Mouse (Mus musculus): ENCODE data around the gene Acvr1b.

Acvr1b gene

DNA sequence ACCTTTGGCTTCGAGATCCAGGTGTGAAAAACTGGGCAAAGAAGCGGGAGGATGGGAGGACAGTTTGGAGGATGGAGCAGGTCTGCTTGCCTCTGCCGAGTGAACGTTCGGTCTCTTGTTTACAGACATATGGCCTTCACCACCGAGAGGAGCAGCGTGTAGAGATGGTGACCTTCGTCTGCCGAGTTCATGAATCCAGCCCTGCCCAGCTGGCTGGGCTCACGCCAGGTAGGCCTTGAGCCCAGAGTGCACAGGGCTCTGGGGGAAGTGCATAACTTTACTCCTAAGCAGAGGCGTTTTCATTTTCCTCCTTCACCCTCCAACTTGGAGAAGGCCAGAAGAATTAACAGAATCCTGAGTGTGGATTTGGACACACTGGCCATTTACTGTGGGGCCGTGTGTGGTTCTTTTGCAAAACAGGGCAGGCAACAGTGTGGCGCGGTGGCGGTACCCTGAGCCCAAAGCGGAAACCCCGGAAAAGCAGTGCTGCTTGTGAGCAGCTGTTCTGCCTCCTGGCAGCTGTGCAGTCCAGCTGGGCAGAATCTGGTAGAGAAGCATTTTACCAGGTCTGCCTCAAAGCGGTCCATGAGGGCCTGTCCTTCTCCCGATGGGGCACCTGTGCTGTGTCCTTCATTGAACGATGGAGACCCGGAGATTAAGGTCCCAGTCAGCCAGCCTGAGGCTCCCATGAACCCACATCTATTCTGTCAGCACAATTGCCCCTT, 55.2 kb downstream of the Acvr1b start:
- DNase-seq (ENCODE audit: low read depth in 2 of 2, low spot score in 2 of 2) = no peak

DNA sequence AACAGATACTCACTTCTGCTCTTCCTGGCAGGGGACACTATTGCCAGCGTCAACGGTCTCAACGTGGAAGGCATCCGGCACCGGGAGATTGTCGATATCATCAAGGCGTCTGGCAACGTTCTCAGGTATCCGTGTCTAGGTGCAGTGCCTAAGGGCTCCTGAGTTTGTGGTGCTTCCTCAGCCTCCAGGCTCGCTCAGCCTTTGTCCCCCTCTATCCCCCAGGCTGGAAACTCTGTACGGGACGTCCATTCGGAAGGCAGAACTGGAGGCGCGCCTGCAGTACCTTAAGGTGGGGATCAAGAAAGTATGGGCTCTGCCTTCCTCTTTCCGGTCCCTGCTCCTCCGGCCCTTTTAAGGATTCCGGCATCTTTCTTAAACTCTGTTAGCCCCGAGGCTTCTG, 56.6 kb downstream of the Acvr1b start:
- DNase-seq (ENCODE audit: low read depth in 2 of 2, low spot score in 2 of 2) = no peak

DNA sequence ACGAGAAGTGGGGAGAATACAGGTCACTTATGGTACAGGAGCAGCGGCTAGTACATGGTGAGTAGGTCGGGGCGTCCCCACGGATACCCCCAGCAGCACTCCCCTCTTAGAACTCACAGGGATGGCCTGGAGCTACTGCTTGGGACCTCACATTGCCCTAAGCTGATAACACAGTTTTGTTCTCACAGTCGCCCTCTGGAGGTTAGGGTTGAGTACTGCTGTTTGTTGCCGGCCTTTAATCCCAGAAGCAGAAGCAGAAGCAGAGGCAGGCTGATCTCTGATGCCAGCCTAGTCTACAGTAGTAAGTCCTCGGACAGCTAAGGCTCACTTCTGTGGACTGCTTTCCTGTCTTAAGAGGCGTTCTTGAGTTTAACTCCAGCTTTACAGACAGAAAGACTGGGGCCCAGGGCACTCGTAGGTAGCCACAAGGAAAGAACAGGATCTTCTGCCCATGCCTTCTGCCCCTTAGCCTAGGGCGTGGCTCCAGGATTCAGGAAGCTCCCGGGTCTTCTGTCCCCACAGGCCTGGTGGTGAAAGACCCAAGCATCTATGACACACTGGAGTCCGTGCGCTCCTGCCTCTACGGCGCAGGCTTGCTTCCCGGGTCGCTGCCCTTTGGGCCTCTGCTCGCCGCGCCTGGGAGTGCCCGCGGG, 57.3 kb downstream of the Acvr1b start:
- peak; percentile 53 to 72 for DNase-seq (ENCODE audit: low read depth in 2 of 2, low spot score in 2 of 2)

DNA sequence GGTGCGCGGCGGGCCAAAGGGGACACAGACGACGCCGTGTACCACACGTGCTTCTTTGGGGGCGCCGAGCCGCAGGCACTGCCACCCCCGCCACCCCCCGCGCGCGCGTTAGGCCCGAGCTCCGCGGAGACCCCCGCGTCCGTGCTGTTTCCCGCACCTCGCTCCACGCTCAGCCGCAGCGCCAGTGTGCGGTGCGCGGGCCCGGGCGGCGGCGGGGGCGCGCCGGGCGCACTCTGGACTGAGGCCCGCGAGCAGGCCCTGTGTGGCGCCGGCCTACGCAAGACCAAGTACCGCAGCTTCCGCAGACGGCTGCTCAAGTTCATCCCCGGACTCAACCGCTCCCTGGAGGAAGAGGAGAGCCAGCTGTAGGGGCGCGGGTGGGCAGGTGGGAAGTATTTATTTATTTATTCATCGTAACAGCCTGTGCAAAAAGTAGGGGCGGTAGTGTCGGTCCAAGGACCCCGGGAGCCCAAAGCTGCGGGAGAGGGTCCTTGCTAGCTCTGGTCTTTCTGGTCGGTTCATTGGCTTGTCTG, 57.8 kb downstream of the Acvr1b start:
- DNase-seq (ENCODE audit: low read depth in 2 of 2, low spot score in 2 of 2) = no peak

DNA sequence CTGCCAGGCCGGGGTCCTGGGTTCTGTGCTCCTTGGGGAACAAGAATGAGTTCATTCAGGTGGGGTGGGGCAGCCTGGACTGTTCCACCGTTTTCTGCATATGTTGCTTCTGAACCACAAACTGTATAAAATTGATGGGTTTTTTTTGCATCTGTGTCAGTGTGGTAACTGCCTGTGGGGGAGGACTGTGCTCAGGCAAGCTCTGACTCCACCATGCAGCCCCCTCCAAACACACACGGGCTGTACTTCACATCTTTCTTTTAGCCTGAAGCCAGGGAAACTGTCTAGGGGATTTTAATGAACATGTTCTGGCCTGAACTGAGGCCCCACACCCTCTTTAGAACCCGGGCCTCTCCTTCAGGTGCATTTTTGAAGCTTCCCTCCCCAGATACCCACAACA, 58.7 kb downstream of the Acvr1b start:
- DNase-seq (ENCODE audit: low read depth in 2 of 2, low spot score in 2 of 2) = no peak

DNA sequence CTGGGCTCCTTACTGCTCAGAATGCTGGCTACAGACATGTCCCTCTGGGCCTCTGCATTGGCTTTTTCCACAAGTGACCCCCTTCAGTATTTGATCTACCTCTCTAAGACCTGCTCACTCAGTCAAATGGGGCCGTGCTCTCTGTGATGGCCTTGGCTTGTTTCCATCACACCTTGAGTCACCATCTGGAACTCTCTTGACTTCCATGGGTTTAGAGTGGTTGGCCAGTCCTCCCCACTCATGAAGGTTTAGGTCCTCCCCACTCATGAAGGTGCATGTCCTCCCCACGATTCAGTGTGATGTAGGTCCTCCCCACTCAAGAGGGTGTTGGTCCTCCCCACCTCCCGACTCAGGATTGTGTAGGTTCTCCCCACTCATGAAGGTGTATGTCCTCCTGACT, 59.3 kb downstream of the Acvr1b start:
- DNase-seq (ENCODE audit: low read depth in 2 of 2, low spot score in 2 of 2) = no peak

DNA sequence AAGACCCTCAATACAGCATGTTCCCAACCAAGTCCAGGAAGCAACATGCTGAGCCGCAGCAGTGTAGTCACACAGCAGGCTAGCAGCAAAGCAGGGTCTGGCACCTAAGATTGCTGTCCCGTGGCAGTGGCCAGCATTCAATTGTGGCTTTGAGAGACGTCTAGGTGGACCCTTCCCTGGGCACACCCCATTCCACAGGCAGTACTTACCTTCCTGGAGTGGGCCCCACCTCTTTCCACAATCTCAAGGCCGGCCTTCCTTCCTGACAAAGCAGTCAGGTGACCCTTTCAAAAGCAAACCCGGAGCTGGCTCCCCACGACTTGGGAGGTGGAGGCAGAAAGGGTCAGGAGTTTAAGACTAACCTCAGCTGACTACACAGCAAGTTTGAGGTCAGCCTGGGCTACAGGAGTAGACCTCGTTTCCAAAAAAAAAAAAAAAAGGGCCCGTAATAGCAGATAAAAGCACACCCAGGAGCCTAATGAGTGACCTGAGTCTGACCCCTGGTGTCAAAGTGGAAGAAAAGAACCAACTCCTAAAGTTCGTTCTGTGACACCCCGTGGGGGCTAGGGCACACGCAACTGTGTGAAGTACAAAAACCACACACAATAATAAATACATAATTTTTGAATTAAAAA, 59.9 kb downstream of the Acvr1b start:
- no peak for DNase-seq (ENCODE audit: low read depth in 2 of 2, low spot score in 2 of 2)

DNA sequence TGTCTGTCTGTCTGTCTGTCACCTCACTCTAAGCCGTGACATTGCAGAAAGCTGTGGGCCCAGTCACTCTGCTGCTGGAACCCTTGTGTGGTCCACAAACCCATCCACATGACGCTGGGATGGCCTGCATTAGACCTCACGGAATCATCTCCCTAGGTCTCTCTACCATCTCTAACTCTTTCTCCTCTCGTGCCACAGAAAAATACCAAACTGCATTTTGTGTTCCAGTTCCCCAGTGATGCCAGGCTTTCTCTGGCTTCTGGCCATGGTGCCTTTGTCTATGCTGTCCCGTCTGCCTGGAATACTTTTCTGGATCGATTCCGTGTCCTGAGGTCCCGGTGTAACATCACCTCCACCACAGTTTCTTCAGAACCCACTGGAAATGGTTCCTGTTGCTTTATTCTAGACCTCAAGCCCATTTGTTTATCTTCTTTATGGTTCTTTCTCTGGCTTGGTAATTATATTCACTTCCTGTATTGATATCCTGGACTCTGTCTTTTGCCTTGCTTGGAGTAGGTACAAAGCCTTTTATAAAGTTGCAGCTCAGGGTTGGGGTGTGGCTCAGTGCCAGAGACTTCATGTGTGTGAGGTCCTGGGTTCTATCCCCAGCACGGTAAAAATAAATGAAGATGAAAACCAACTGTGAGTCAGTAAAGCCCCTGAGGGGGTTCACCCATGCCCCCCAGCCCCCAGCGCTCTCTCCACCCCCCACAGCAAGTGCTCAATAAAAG, 60.9 kb downstream of the Acvr1b start:
- DNase-seq (ENCODE audit: low read depth in 2 of 2, low spot score in 2 of 2) = no peak

DNA sequence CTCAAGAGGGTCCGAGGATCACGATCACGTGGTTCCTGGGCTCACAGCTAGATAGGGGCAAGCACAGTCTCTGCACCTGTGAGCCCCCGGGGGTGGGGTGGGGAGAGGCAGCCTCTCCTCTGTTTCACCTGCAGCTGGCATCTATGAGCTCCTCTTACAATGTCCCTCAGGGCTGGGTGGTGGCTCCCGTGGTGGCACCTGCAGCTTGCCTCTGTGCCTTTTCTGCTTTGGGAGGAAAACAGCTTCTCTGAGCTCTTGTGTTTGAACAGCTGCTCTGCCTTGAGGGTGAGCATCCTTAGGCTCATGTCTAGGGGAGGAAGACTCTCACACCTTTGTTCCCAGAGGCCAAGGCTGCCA, 61.5 kb downstream of the Acvr1b start:
- no peak for DNase-seq (ENCODE audit: low read depth in 2 of 2, low spot score in 2 of 2)

DNA sequence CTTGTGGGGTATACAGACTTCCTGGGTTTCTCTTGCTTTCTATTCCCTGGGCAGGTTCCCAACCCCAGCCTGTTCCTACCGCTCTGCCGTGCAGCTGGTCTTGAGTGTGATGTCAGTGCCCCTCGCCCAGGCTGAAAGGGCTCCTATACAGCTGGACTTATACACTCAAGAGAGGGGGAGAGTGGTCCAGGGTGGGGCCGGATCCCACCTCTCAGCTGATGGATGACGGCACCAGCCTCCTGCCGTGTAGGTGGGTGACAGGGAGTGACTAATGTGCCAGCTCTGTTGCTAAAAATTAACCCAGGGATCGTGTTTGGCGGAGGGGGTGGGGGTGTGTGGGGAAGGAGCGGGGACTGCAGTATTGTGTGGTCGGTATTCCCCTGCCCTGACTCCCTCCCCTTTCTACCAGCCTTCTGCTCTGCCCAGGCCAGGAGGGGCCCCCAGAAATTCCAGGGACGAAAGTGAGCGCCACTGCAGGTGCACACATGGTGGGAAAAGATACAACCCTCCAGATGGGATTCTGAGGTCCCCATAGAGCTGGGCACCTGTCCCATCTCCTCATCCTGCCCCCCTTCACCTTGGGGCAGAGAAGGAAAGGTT, 62.0 kb downstream of the Acvr1b start:
- no peak for DNase-seq (ENCODE audit: low read depth in 2 of 2, low spot score in 2 of 2)

DNA sequence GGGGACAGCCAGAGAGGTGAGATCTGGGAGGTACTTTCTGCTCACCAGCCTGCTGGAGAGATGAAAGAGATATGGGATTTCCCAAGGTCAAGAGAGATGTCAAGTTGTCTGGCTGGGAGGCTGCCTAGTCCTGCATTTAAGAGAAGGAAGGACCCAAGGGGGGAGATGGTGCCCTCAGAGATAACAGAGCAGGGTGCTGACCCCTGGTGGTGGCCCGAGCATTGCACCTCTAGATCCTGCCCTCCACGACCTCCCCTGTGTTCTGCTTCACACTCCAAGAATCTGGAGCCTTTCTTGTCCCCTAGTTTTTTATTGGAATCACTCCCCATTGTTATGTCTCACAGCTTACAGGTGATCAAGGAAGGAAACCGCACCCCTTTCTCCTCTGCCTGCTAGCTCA, 63.0 kb downstream of the Acvr1b start:
- DNase-seq (ENCODE audit: low read depth in 2 of 2, low spot score in 2 of 2) = peak; percentile 63 to 68

DNA sequence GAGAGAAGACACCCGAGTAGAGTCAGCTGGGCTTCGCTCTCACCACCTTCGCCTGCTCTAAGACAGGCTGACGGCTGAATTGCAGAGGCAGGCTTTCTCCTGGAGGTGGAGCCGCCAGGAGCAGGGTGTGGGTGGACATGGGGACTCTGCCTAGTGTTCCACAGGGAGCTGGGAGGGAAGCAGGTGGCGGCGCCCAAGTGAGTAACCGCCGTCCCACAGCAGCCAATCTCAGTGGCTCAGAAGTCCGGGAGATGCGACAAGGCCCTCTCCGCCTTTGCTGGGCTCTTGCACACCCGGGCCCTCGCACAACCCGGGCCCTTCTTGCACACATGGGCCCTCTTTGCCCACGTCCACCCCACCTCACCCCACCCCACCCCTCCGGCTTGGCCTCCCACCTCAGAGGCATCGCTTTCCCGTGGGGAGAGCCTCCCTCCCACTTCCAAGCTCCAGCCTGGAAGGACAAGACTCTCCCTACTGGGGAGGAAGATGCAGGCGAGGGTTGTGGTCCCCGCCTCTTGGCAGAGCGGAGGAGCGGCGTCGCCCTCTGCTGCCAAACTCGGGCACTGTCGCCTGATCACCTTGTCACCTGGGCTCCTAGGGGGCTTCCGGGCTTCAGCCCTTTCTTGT, 65.1 kb downstream of the Acvr1b start:
- DNase-seq (ENCODE audit: low read depth in 2 of 2, low spot score in 2 of 2) = peak in 1 of 2 experiments; percentile 61

DNA sequence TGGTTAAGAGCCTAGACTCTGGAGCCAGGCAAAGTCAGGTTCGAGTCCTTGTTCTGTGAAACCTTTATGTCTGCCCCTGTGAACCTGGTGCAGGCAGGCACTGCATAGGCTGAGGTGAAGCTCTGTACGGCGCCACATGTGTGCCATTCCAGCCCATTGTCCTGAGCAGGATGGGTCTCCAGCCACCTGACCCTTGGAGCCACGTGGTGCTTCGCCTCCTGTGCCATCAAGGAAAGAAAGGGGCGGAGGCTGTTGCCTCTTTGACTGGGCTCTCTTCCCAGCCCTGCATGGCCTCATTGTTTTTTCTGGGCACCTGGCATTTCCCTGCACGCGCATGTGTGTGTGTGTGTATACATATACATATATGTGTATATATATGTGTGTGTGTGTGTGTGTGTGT, 66.0 kb downstream of the Acvr1b start:
- DNase-seq (ENCODE audit: low read depth in 2 of 2, low spot score in 2 of 2) = no peak

DNA sequence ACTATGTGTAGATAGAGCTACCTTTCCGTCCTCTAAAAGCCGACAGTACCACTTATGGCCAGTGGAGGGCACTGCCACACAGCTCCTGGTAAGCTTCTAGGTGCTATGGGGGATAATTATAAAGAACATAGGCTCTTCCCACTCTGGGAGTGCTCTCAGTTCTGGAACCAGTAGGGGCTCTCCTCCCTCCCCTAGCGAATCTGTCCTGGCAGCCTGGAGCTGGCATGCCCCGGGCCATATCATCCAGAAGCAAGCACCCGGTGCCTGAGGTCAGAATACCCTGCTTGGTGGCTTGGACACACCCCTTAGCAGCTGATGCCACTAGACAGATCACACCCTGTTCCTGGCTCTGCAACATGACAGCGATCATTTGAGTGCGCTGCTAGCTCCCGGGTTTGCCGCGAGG, 66.9 kb downstream of the Acvr1b start:
- peak; percentile 80 to 89 for DNase-seq (ENCODE audit: low read depth in 2 of 2, low spot score in 2 of 2)

DNA sequence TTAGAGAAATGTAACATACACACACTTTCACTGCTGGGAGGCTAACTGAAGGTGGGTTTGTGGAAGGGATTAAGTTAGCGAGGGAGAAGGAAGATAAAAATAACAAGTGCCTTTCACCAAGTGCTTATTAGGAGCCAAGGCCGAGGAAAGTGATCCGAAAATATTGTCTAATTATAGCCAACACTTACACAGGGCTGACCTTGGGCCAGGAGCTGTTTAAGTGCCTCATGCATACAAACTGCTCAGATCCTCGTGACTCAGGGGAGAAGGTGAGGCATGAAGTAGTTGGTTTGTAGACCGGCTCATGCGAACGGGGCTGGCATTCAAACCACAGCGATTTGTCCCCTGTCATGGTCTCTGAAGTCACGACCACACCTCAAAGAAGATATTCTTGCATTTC, 67.4 kb downstream of the Acvr1b start:
- no peak for DNase-seq (ENCODE audit: low read depth in 2 of 2, low spot score in 2 of 2)

DNA sequence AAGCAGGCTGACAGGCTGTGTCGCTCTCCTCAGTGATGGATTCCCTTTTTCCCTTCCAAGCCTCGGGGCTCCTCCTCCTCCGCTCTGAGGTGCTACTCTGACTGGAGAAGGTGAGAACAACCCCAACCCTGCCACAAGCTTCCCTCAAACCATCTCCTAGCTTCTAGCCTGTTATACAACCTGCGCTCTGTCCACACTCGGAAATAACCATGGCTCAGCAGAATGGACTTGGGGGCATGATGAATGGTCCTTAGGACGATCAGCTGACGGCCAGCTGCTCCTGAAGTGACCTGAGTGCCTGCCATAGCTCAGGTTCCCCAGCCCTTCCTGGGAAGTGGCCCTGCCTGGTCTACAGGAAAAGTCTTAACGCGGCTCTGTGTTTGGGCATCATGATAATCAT, 68.0 kb downstream of the Acvr1b start:
- DNase-seq (ENCODE audit: low read depth in 2 of 2, low spot score in 2 of 2) = no peak

DNA sequence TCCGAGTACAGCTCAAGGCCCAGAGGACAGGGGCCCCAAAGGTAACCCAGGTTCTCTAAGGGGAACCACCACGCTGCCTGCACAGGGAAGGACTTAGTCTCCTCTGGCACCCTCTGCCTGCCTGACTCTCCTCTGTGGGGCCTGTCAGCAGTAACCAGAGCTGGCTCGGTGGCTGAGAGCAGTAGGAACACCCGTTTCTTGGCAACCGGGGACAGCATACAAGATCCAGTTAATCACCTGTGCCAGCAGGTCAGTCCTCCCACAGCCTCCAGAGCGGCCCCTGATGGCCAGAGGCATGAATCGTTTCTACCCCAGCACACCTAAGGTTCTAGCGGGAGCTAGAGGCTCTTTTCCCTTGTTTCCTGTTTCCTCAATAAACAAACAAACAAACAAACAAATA, 68.8 kb downstream of the Acvr1b start:
- no peak for DNase-seq (ENCODE audit: low read depth in 2 of 2, low spot score in 2 of 2)

DNA sequence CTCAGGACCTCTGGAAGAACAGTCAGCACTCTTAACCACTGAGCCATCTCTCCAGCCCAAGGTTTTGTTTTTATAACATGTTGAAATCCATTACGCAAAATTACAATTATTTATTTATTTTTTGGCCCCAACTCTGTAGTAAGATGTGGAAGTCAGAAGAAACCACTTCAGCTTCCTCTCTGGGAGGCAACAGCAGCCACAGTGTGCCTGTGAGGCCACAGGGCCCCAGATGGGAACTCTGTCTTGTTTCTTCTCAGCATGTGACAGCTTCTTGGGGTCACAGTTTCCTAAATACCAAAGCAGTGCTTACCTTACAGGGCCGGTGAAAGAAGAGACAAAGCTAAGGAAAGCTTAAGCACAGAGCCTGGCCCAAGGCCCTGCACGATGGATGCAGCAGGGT, 70.1 kb downstream of the Acvr1b start:
- DNase-seq (ENCODE audit: low read depth in 2 of 2, low spot score in 2 of 2) = no peak

DNA sequence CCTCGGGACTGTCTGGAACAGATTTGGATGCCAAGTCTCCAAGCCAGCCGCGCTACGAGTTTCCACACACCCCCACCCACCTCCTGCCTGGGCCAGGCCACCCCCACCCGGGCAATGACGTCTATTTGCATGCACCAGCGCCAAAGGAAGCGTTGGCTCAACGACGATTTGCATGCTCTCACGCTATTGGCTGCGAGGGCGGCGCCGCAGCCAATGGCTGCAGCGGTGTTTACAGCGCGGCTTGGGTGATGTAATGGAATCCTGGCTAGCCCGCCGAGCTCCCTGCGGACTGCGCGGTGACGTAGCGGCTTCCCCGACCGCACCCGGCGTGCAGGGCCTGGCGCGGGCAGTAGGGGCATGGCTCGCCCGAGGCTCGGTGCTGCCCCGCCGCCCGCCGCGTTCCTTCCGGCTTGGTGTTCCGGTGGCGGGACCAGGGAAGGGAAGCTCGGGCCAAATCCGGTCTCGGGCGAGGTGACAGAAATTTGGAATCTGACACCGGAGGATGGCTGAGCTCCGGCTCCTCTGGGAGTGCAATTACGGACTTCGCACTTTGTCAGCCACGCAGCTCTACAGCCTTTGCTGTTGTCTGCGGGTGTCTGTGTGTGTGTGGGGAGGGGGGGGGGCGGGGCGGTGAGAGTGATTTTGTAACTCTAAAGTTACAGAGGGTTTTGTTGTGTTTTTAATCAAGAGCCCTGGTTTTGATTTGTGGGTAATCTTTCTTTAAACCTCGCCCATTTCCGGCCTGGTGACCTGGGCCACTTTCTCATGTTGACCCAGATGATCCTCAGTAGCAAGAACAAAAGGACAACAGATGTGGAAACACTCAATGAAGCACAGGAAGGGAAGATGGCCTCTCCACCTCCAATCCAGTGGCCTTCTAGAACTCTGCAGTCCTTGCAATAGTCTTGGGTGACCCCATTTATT, 72.6 kb downstream of the Acvr1b start:
- peak; percentile 92 for DNase-seq (ENCODE audit: low read depth in 2 of 2, low spot score in 2 of 2)

DNA sequence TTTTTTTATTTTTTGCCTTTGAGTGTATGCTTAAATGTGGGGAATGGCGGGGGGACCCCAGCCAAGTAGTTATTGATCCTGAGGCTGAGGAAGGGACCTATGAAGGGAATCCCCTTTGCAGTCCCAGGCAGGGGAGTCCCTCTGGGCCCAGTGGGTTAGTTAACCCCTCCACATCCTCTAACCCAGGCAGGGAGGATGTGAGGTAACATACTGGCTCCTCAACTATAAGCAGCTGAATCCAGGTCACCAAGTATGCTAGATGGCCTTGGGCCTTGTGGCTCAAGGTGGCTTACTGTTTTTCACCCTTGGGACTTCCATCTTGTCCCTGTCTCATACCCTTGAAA, 73.3 kb downstream of the Acvr1b start:
- DNase-seq (ENCODE audit: low read depth in 2 of 2, low spot score in 2 of 2) = no peak

Data from CD8-positive naive resting alpha-beta T cell, adult 2 months (primary cell).